Mouse (Mus musculus) limb, embryonic 12.5 days (tissue): ENCODE results near the gene Fgf2. TPM values are rescaled to one million over a fixed set of nuclear protein-coding genes. Genes with fewer than 3 reads are reported as not detected.
A peak's percentile ranks its signal among the peaks of the same experiment; 100 is the strongest.

Experiments
- ATAC-seq: fragments of 200-750 bp; cut with Nextera tagmentation; 2 replicates; pipeline ENCODE4 v1.8.0; 2017; ENCODE audit warnings: low read depth, moderate TSS enrichment; ENCODE audit not compliant: insufficient number of reproducible peaks, insufficient read depth, low FRiP score, low TSS enrichment
- H3K27ac ChIP-seq: fragments of 300-500 bp; sonication (generic); 2 replicates; pipeline ENCODE4 v1.5.1; 2016; ENCODE audit warnings: mild to moderate bottlenecking, moderate library complexity
- H3K27me3 ChIP-seq: fragments of 300-500 bp; sonication (generic); 2 replicates; pipeline ENCODE4 v1.6.1; 2016; ENCODE audit warnings: mild to moderate bottlenecking, moderate library complexity
- H3K36me3 ChIP-seq: fragments of 300-500 bp; sonication (generic); 2 replicates; pipeline ENCODE4 v1.6.1; 2016; ENCODE audit warnings: mild to moderate bottlenecking, moderate library complexity
- H3K4me1 ChIP-seq: fragments of 300-500 bp; sonication (generic); replicated peaks from 2 replicates; pipeline ENCODE4 v1.6.1; 2016
- H3K4me2 ChIP-seq: fragments of 300-500 bp; sonication (generic); 2 replicates; pipeline ENCODE4 v1.6.1; 2016; ENCODE audit warnings: mild to moderate bottlenecking, moderate library complexity
- H3K4me3 ChIP-seq: fragments of 300-500 bp; sonication (generic); replicated peaks from 2 replicates; pipeline ENCODE4 v1.5.1; 2016; ENCODE audit warnings: mild to moderate bottlenecking
- H3K9ac ChIP-seq: fragments of 300-500 bp; sonication (generic); replicated peaks from 2 replicates; pipeline ENCODE4 v1.6.1; 2016; ENCODE audit warnings: mild to moderate bottlenecking, moderate library complexity
- H3K9me3 ChIP-seq: fragments of 300-500 bp; sonication (generic); 2 replicates; pipeline ENCODE4 v1.6.1; 2016; ENCODE audit warnings: mild to moderate bottlenecking, moderate library complexity
- WGBS: fragments of 180-500 bp; shearing (Covaris S2); methylation state at CpG from one replicate; pipeline ENCODE4 v1.1.7; 2016; 5-methylcytosine and 5-hydroxymethylcytosine counted together
- polyA plus RNA-seq: library from polyadenylated mRNA; unstranded; fragments of >200 nt; fragmentation: Nextera tagmentation; extraction: Ambion mirVana; gene quantifications from 2 replicates; pipeline ENCODE4 v1.2.1, GENCODE M21; 2016

Fgf2 gene
- polyA plus RNA-seq, 1 experiment from 2014 or later, result 1.9 TPM

- no peaks in the 10 kb centered on the region for H3K9me3 ChIP-seq
- H3K36me3 ChIP-seq, result no peaks in the 10 kb centered on the region
- peaks cover 33% of the 10 kb centered on the region for H3K4me1 ChIP-seq
- no peak overlapping the region for H3K4me3 ChIP-seq
- WGBS, result 21% methylated on average over 6 of the region's 6 CpGs
- H3K27me3 ChIP-seq, result no peaks in the 10 kb centered on the region
- peak; percentile 88 for ATAC-seq
- H3K9ac ChIP-seq, result no peak overlapping the region
- H3K4me2 ChIP-seq, result no peak overlapping the region
- peak overlapping the region; percentile 86 for H3K27ac ChIP-seq
Measured at GRCm38 (mm10) chr3:37383096-37383765, 35.1 kb downstream of the Fgf2 start.

DNA sequence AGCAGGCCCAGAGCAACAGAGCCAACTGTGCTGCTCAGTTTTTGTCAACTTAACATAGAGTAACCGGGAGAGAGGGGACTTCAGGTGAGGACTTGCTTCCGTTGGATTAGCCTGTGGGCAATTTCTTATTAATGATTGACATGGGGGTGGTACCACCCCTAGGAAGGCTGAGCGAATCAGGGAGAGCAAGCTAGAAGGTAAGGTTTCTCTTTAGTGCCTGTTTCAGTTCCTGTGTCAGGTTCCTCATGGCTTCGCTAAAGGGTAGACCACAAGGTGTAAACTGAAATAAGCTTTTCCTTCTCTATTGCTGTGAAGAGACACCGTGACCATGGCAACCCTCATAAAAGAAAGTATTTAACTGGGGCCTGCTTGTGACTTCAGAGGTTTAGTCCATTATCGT, 39.2 kb downstream of the Fgf2 start:
- H3K9me3 ChIP-seq, result 0 out of 2 replicates have a peak, but pooled peaks cover 8% of the 10 kb centered on the region
- no peak for ATAC-seq
- peaks cover 12% of the 10 kb centered on the region for H3K4me1 ChIP-seq
- H3K9ac ChIP-seq, result no peak overlapping the region
- peaks cover 5% of the 10 kb centered on the region; the same call in 1 of the 2 replicates for H3K36me3 ChIP-seq
- H3K27ac ChIP-seq, result no peak overlapping the region
- 90% methylated on average over 6 of the region's 6 CpGs for WGBS
- H3K27me3 ChIP-seq, result no peaks in the 10 kb centered on the region
- H3K4me3 ChIP-seq, result no peak overlapping the region
- no peak overlapping the region for H3K4me2 ChIP-seq

- H3K27me3 ChIP-seq, result no peaks in the 10 kb centered on the region
- no peak overlapping the region for H3K9ac ChIP-seq
- ATAC-seq, result no peak
- H3K27ac ChIP-seq, result no peak overlapping the region
- H3K4me1 ChIP-seq, result peaks cover 7% of the 10 kb centered on the region; the same call in 1 of the 2 replicates
- WGBS, result 85% methylated on average over 5 of the region's 5 CpGs
- no peak overlapping the region for H3K4me2 ChIP-seq
- no peak overlapping the region for H3K4me3 ChIP-seq
- H3K36me3 ChIP-seq, result no peaks in the 10 kb centered on the region
- no peaks in the 10 kb centered on the region for H3K9me3 ChIP-seq
Measured at GRCm38 (mm10) chr3:37396930-37397608, 48.9 kb downstream of the Fgf2 start.

- Histone ChIP-seq H3K36me3 (no peaks in the 10 kb centered on the region), H3K27me3 (no peaks in the 10 kb centered on the region), H3K27ac (no peak overlapping the region), H3K4me1 (peaks cover 11% of the 10 kb centered on the region; the same call in 1 of the 2 replicates), H3K4me3 (no peak overlapping the region), H3K9me3 (no peaks in the 10 kb centered on the region), H3K4me2 (no peak overlapping the region), H3K9ac (no peak overlapping the region)
- WGBS, result 74% methylated on average over 3 of the region's 3 CpGs
- no peak for ATAC-seq
Measured at GRCm38 (mm10) chr3:37397646-37398045, 49.5 kb downstream of the Fgf2 start.

GRCm38 (mm10) chr3:37398661-37399395, 50.7 kb downstream of the Fgf2 start:
- Histone ChIP-seq H3K9ac (no peak overlapping the region), H3K4me1 (peaks cover 11% of the 10 kb centered on the region; the same call in 1 of the 2 replicates), H3K36me3 (no peaks in the 10 kb centered on the region), H3K27me3 (no peaks in the 10 kb centered on the region), H3K4me3 (no peak overlapping the region), H3K27ac (no peak overlapping the region), H3K9me3 (no peaks in the 10 kb centered on the region), H3K4me2 (no peak overlapping the region)
- WGBS, result 85% methylated on average over 7 of the region's 7 CpGs
- ATAC-seq, result no peak

GRCm38 (mm10) chr3:37401729-37402610, 53.8 kb downstream of the Fgf2 start:
- Histone ChIP-seq H3K36me3 (no peaks in the 10 kb centered on the region), H3K4me1 (peaks cover 11% of the 10 kb centered on the region; the same call in 1 of the 2 replicates), H3K9me3 (no peaks in the 10 kb centered on the region), H3K27me3 (no peaks in the 10 kb centered on the region), H3K27ac (peak overlapping the region; percentile 76), H3K9ac (no peak overlapping the region), H3K4me2 (no peak overlapping the region), H3K4me3 (no peak overlapping the region)
- WGBS, result 39% methylated on average over 11 of the region's 11 CpGs
- peak; percentile 49 for ATAC-seq

DNA sequence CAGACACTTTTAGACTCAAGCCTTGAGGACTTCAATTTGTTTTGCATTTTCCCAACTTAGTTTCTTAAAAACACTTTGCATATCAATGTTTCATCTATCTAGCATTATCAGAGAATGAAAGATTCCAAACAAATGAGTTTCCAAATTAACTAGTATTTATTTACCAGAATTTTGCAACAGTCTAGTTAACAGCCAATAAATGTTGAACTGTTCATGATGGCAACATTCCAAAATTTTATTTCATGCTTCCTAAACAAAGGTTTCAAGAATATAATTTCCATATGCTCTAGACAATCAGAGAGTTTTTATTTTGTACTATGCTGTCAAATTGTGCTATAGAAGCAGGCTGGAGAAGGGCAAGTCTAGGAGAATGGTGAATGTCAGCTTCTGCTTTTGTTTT, 59.5 kb downstream of the Fgf2 start:
- no peaks in the 10 kb centered on the region for H3K9me3 ChIP-seq
- H3K4me2 ChIP-seq, result no peak overlapping the region
- H3K36me3 ChIP-seq, result peaks cover 3% of the 10 kb centered on the region; the same call in 1 of the 2 replicates
- H3K4me3 ChIP-seq, result no peak overlapping the region
- H3K9ac ChIP-seq, result no peak overlapping the region
- no peaks in the 10 kb centered on the region for H3K27me3 ChIP-seq
- H3K4me1 ChIP-seq, result no peaks in the 10 kb centered on the region
- H3K27ac ChIP-seq, result no peak overlapping the region
- ATAC-seq, result no peak

DNA sequence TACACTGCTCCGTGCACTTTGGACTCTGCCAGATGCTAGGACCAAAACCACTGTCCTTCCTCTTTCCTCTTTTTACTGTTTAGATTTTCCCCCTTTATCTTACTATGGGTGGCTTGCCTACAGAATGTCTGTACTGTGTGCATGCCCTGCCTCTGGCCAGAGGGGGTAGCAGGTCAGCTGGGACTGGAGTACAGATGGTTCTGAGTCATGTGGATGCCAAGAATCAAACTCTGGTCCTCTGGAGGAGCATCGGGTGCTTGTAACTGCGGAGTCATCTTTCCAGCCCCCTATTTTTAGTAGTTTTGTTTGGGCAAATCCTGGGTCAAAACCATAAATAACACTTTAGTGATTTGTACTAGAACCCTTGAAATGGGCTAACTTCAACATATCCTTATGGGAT, 65.3 kb downstream of the Fgf2 start:
- Histone ChIP-seq H3K27ac (no peak overlapping the region), H3K4me2 (no peak overlapping the region), H3K9me3 (no peaks in the 10 kb centered on the region), H3K4me3 (no peak overlapping the region), H3K27me3 (no peaks in the 10 kb centered on the region), H3K4me1 (peaks cover 2% of the 10 kb centered on the region; the same call in 1 of the 2 replicates), H3K9ac (no peak overlapping the region), H3K36me3 (peaks cover 3% of the 10 kb centered on the region; the same call in 1 of the 2 replicates)
- no peak for ATAC-seq
- 90% methylated on average over 3 of the region's 3 CpGs for WGBS

GRCm38 (mm10) chr3:37414413-37414960, 66.3 kb downstream of the Fgf2 start:
- peaks cover 6% of the 10 kb centered on the region; the same call in 1 of the 2 replicates for H3K4me1 ChIP-seq
- no peak overlapping the region for H3K9ac ChIP-seq
- H3K27me3 ChIP-seq, result no peaks in the 10 kb centered on the region
- no peak overlapping the region for H3K4me2 ChIP-seq
- ATAC-seq, result no peak
- H3K4me3 ChIP-seq, result no peak overlapping the region
- H3K36me3 ChIP-seq, result peaks cover 3% of the 10 kb centered on the region; the same call in 1 of the 2 replicates
- H3K27ac ChIP-seq, result no peak overlapping the region
- H3K9me3 ChIP-seq, result no peaks in the 10 kb centered on the region
- 51% methylated on average over 14 of the region's 14 CpGs for whole genome bisulfite sequencing

DNA sequence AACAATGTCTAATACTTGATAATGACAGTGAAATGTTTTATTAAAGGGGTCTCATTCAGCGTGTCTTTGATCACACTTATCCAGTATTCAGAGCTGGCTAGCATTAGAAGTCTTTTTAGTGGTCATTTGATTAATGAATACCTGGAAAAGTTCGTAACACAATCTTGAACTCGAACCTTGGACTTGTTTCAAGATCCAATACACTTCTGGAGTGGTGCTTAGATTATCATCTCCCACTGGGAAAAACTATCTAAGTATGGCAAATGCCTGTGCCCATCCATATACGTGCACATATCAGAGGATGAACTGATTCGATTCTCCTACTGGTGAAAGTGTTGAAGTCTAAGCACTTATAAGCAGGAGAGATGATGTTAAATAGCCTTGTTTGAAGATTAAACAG, 70.2 kb downstream of the Fgf2 start:
- no peaks in the 10 kb centered on the region; the same call in 1 of the 2 replicates for H3K36me3 ChIP-seq
- H3K4me3 ChIP-seq, result peak overlapping the region; percentile 94; the same call in 1 of the 2 replicates
- no peak overlapping the region; the same call in 1 of the 2 replicates for H3K9ac ChIP-seq
- no peak for ATAC-seq
- no peaks in the 10 kb centered on the region for H3K9me3 ChIP-seq
- H3K4me2 ChIP-seq, result peak overlapping the region; percentile 81
- peaks cover 16% of the 10 kb centered on the region for H3K4me1 ChIP-seq
- H3K27ac ChIP-seq, result no peak overlapping the region
- WGBS, result 79% methylated on average over 5 of the region's 5 CpGs
- H3K27me3 ChIP-seq, result no peaks in the 10 kb centered on the region
